Mouse (Mus musculus) adrenal gland, adult 18-20 months (tissue): ENCODE results near the gene Usp42. TPM values are rescaled to one million over a fixed set of nuclear protein-coding genes. Genes with fewer than 3 reads are reported as not detected.

Experiments
- total RNA-seq, 2 experiments: library from RNA; stranded (reverse); gene quantifications; 1 replicate in 1 of 2; 2 replicates in 1 of 2; pipeline ENCODE4 v1.2.3; 2021

Gene Usp42
- total RNA-seq, 2 experiments from 2014 or later = 10.2 to 11.7 TPM

Other genes with a start within 250 kb of the Usp42 start
- 100 to 1,000 TPM; 319 to 385 TPM for gene Rac1, start 204.2 kb downstream of the Usp42 start, total RNA-seq
- gene Cyth3, start 109.8 kb downstream of the Usp42 start, total RNA-seq = 100 to 1,000 TPM in 1 of 2 experiments, 10 to 100 TPM in 1; 81.9 to 153 TPM
- gene Eif2ak1, start 85.5 kb upstream of the Usp42 start, total RNA-seq = 10 to 100 TPM; 33.5 to 41.7 TPM
- gene Ankrd61, start 165.4 kb upstream of the Usp42 start, total RNA-seq = not detected
- gene Aimp2, start 177.6 kb upstream of the Usp42 start, total RNA-seq = 10 to 100 TPM; 31.4 to 35.2 TPM
- gene Pms2, start 177.7 kb upstream of the Usp42 start, total RNA-seq = 1 to 10 TPM; 7.1 to 7.5 TPM
- gene Gm42421, start 195.9 kb upstream of the Usp42 start, total RNA-seq = not detected
- 1 to 10 TPM in 1 of 2 experiments, under 1 TPM in 1; 0.74 to 6.5 TPM for gene Rsph10b, start 200.8 kb upstream of the Usp42 start, total RNA-seq